Mouse (Mus musculus) thymus, adult 2 months (tissue): ENCODE results near the gene Rnase12.

ENCODE experiments used
- CTCF ChIP-seq: fragments of 200-500 bp; IDR thresholded peaks from 2 replicates; pipeline ENCODE4 v1.5.1; 2012; ENCODE audit warnings: mild to moderate bottlenecking, control low read depth, low read length, moderate library complexity, borderline replicate concordance; ENCODE audit not compliant: control insufficient read depth, poor library complexity, insufficient read depth; ENCODE audit errors: extremely low read depth
- POLR2A ChIP-seq: fragments of 200-500 bp; IDR thresholded peaks from 2 replicates; pipeline ENCODE4 v1.6.1; 2012; ENCODE audit warnings: mild to moderate bottlenecking, low read length, control low read depth, moderate library complexity; ENCODE audit not compliant: control insufficient read depth, poor library complexity, insufficient read depth; ENCODE audit errors: extremely low read depth

DNA sequence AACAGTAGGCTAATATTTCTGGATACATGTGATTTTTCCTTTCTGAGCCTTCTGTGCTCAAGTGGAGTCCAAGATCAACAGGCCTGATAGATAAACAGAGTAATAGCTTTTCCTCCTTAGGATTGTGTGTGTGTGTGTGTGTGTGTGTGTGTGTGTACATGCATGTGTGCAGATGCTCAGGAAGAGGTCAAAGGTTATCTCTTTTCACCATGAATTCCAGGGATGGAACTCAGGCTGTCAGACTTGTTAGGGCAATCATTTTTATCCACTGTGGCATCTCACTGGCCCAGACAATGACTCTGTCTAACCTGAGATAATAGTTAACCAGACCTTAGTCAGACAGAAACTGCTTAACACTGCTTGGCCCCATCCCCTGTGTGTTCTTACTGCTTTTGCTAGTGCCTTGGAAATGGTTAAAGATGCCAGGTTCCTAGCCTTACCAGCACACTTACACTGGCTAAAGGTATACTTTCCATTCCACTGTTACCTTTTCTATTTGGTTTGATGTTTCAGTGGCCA, 49.0 kb upstream of the Rnase12 start:
- TF ChIP-seq CTCF = no peak
- no peak for TF ChIP-seq POLR2A
